Comparison of ENCODE assay signal across 7 mouse cellular contexts in genomic region chr5:121656866-121657265, GRCm38 (mm10). TPM values are rescaled to one million over a fixed set of nuclear protein-coding genes. Genes with fewer than 3 reads are reported as not detected.
DNase-seq lines count a peak whose midpoint lies in the region; ATAC-seq and TF ChIP-seq lines count a peak whose summit lies in the region.
"Not testable (repeated sequence)": the region's sequence is repeated elsewhere in the genome, so short reads cannot be mapped to it uniquely, and the experiment has no call there.

No protein-coding gene starts in this region.

- H3K36me3 ChIP-seq in heart, adult 2 months (ENCODE audit: control insufficient read depth, insufficient read depth, low read length); kidney, postnatal 0 days (ENCODE audit: insufficient read depth, low read length): not testable (repeated sequence)

- not testable (repeated sequence) for H3K4me2 ChIP-seq in kidney, postnatal 0 days (ENCODE audit: low read length)

- not testable (repeated sequence) for H3K4me3 ChIP-seq in heart, adult 2 months; kidney, postnatal 0 days (replicated peaks; ENCODE audit: low read depth, low read length)

- not testable (repeated sequence) for H3K9me3 ChIP-seq in kidney, postnatal 0 days (replicated peaks; ENCODE audit: low read length)

- H3K4me1 ChIP-seq in heart, adult 2 months (ENCODE audit: control insufficient read depth, insufficient read depth, low read length); kidney, postnatal 0 days (replicated peaks; ENCODE audit: insufficient read depth, low read length): not testable (repeated sequence)

- H3K27me3 ChIP-seq in heart, adult 2 months (ENCODE audit: control insufficient read depth, insufficient read depth, low read length); kidney, postnatal 0 days (ENCODE audit: insufficient read depth, low read length): not testable (repeated sequence)

- intact Hi-C loops in heart, adult 2 months (cut with DNase I); heart, postnatal 14 days (cut with DNase I): not testable (repeated sequence)

- DNase-seq in heart, adult 2 months: peak; percentile 23 to 28
- DNase-seq in heart, postnatal 14 days: peak; percentile 5 to 7
- DNase-seq in kidney, adult 18-20 months: peak; percentile 38
- DNase-seq in kidney, postnatal 0 days (ENCODE audit: low spot score): peak; percentile 11
- DNase-seq in kidney, postnatal 36 days: peak; percentile 47 to 56
- peak; percentile 25 for DNase-seq in lung, postnatal 10 days
- peak; percentile 76 for DNase-seq in lung, postnatal 36 days

- WGBS in heart, adult 2 months: 32% methylated on average over 6 of the region's 6 CpGs
- 66% methylated on average over 6 of the region's 6 CpGs for whole genome bisulfite sequencing in kidney, postnatal 0 days

- H3K9ac ChIP-seq in heart, adult 2 months (ENCODE audit: low read depth, low read length); kidney, postnatal 0 days (ENCODE audit: low read depth, low read length): not testable (repeated sequence)

- not testable (repeated sequence) for TF ChIP-seq POLR2A in heart, adult 2 months (IDR thresholded peaks at IDR 0.05; ENCODE audit: insufficient read depth, low read depth, low read length)

- TF ChIP-seq EP300 in heart, adult 2 months (IDR thresholded peaks at IDR 0.05; ENCODE audit: insufficient read depth, low read depth, low read length): not testable (repeated sequence)

- TF ChIP-seq CTCF in heart, adult 2 months (IDR thresholded peaks at IDR 0.05); kidney, postnatal 0 days (IDR thresholded peaks at IDR 0.05; ENCODE audit: low read depth): not testable (repeated sequence)

- H3K79me2 ChIP-seq in heart, adult 2 months (replicated peaks; ENCODE audit: control insufficient read depth, insufficient read depth, low read length): not testable (repeated sequence)

- not testable (repeated sequence) for ATAC-seq in kidney, postnatal 0 days (replicated peaks; ENCODE audit: low FRiP score, low read depth)

- H3K27ac ChIP-seq in heart, adult 2 months; kidney, postnatal 0 days: not testable (repeated sequence)

RNA-seq across cellular contexts. Expression of gene Acad10, which starts 3.4 kb away (rescaled TPM):
- total RNA-seq in heart, adult 2 months (2021): 10 to 100 TPM; 24.1 to 24.7 TPM
- polyA plus RNA-seq in heart, adult 2 months (2012; rRNA removed): 5.2 and 6.6 TPM in 2 replicates
- total RNA-seq in heart, postnatal 14 days (2021): 10 to 100 TPM; 14.0 to 15.4 TPM
- 7.6 and 8.2 TPM in 2 replicates for polyA plus RNA-seq in kidney, postnatal 0 days (2015; fragmentation: Nextera tagmentation; extraction: Ambion mirVana)

RNA-seq across cellular contexts. Expression of gene Brap, which starts 3.5 kb away (rescaled TPM):
- total RNA-seq in heart, adult 2 months (2021): 10 to 100 TPM; 27.8 to 29.8 TPM
- 16.6 and 23.1 TPM in 2 replicates for polyA plus RNA-seq in heart, adult 2 months (2012; rRNA removed)
- total RNA-seq in heart, postnatal 14 days (2021): 10 to 100 TPM; 26.7 to 27.6 TPM
- 37.3 and 39.2 TPM in 2 replicates for polyA plus RNA-seq in kidney, postnatal 0 days (2015; fragmentation: Nextera tagmentation; extraction: Ambion mirVana)

RNA-seq across cellular contexts. Expression of gene Acad12, which starts 38.1 kb away (rescaled TPM):
- total RNA-seq in heart, adult 2 months (2021): 10 to 100 TPM; 68.2 to 80.2 TPM
- polyA plus RNA-seq in heart, adult 2 months (2012; rRNA removed): 85.7 and 125 TPM in 2 replicates
- total RNA-seq in heart, postnatal 14 days (2021): 10 to 100 TPM; 39.8 to 41.0 TPM
- polyA plus RNA-seq in kidney, postnatal 0 days (2015; fragmentation: Nextera tagmentation; extraction: Ambion mirVana): 3.8 and 5.0 TPM in 2 replicates

RNA-seq across cellular contexts. Expression of gene Atxn2, which starts 54.3 kb away (rescaled TPM):
- total RNA-seq in heart, adult 2 months (2021): 100 to 1,000 TPM; 155 to 161 TPM
- polyA plus RNA-seq in heart, adult 2 months (2012; rRNA removed): 133 and 139 TPM in 2 replicates
- total RNA-seq in heart, postnatal 14 days (2021): 100 to 1,000 TPM; 155 to 169 TPM
- 53.7 and 68.5 TPM in 2 replicates for polyA plus RNA-seq in kidney, postnatal 0 days (2015; fragmentation: Nextera tagmentation; extraction: Ambion mirVana)

Comparison
In these comparisons a context has a peak if more than half of its experiments do, and no peak if none do; other contexts are left out.
1. DNase-seq: peak in every context shown above with its lines; median percentile 76 in lung, postnatal 36 days; 52 in kidney, postnatal 36 days; 38 in kidney, adult 18-20 months; 26 in heart, adult 2 months; 25 in lung, postnatal 10 days; 11 in kidney, postnatal 0 days; 6 in heart, postnatal 14 days.